8 mouse cellular contexts compared by ENCODE assay signal in the genomic region with DNA sequence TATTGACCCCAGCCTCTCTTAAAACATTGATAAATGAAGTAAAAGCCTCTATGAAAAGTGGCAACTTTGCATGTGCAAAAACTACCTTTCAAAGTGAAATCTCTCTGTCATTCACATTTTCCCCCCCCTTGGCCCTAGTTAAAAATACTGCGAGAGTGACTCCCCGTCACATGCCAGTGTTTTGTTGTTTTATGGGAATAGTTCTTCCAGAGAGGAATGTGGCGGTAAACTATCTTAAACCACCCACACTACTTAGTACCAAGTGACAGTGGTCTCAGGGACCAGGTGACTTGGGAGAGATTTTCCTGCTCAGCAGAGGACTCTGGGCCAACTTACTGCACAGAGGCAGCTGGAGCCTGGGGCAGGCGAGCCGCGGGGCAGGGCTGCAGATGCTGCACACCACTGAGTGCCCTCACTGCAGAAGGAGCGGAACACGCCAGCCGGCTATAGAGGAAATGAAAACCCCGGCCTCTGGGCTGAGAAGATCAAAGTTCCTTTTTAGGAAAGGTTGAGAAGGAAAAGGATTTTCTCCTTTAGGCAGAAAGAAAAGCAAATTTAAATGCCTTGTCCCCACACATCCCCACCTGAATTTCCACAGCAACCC. TPM values are rescaled to one million over a fixed set of nuclear protein-coding genes. Genes with fewer than 3 reads are reported as not detected.
DNase-seq lines count a peak whose midpoint lies in the region; ATAC-seq and TF ChIP-seq lines count a peak whose summit lies in the region.

No protein-coding gene starts in this region.

- WGBS in kidney, embryonic 15.5 days: 15% methylated on average over 10 of the region's 10 CpGs
- 86% methylated on average over 10 of the region's 10 CpGs for WGBS in cerebellum, adult 2 months

- peak; percentile 38 for ATAC-seq in kidney, embryonic 15.5 days (replicated peaks; ENCODE audit: low FRiP score)
- ATAC-seq in megakaryocyte, adult 5-6 weeks (ENCODE audit: poor library complexity, severe bottlenecking): peak; percentile 86

- H3K9me3 ChIP-seq in kidney, embryonic 15.5 days (replicated peaks): no peaks in the 10 kb centered on the region

- no peak overlapping the region for H3K4me3 ChIP-seq in kidney, embryonic 15.5 days (replicated peaks)
- no peak overlapping the region for H3K4me3 ChIP-seq in cerebellum, adult 2 months (replicated peaks; ENCODE audit: insufficient read depth, low read depth, low read length)

- H3K4me1 ChIP-seq in kidney, embryonic 15.5 days: peaks cover 70% of the 10 kb centered on the region
- peaks cover 11% of the 10 kb centered on the region for H3K4me1 ChIP-seq in cerebellum, adult 2 months (ENCODE audit: control insufficient read depth, insufficient read depth, low read length)

- no peak for TF ChIP-seq CTCF in cerebellum, adult 2 months (IDR thresholded peaks at IDR 0.05; ENCODE audit: borderline replicate concordance, insufficient read depth, low read depth, low read length)

- no peaks in the 10 kb centered on the region for H3K27me3 ChIP-seq in kidney, embryonic 15.5 days
- H3K27me3 ChIP-seq in cerebellum, adult 2 months (ENCODE audit: control insufficient read depth, insufficient read depth, low read length): no peaks in the 10 kb centered on the region

- H3K36me3 ChIP-seq in kidney, embryonic 15.5 days: no peaks in the 10 kb centered on the region

- peak overlapping the region; percentile 46 for H3K4me2 ChIP-seq in kidney, embryonic 15.5 days

- peak overlapping the region; percentile 89 for H3K27ac ChIP-seq in kidney, embryonic 15.5 days
- H3K27ac ChIP-seq in cerebellum, adult 2 months (ENCODE audit: insufficient read depth, low read length): no peak overlapping the region

- no peak for TF ChIP-seq POLR2A in cerebellum, adult 2 months (IDR thresholded peaks at IDR 0.05; ENCODE audit: borderline replicate concordance, insufficient read depth, low read length)

- DNase-seq in kidney, adult 18-20 months: peak; percentile 33
- DNase-seq in kidney, adult 11 months: no peak
- peak; percentile 35 to 60 for DNase-seq in heart, adult 18-20 months
- no peak for DNase-seq in layer of hippocampus, postnatal 36 days
- no peak for DNase-seq in cerebellum, adult 2 months
- no peak for DNase-seq in left cerebral cortex, adult 8-10 months (ENCODE audit: low spot score in 2 of 2)

- 0 out of 2 replicates have a peak overlapping the region, but pooled peaks have one; percentile 5 for H3K9ac ChIP-seq in kidney, embryonic 15.5 days

RNA-seq across cellular contexts. Expression of a gene that starts 50.9 kb away (rescaled TPM):
- total RNA-seq in heart, adult 18-20 months (2021): 10 to 100 TPM; 21.2 to 22.6 TPM
- 52.3 and 61.1 TPM in 2 replicates for polyA plus RNA-seq in kidney, embryonic 15.5 days (2015; fragmentation: Nextera tagmentation; extraction: Ambion mirVana)
- 7.7 and 7.8 TPM in 2 replicates for total RNA-seq in megakaryocyte, adult 5-6 weeks (2015)
- total RNA-seq in megakaryocyte, adult 5-6 weeks (2017): 10.7 and 12.3 TPM in 2 replicates
- 10 to 100 TPM; 43.6 to 44.0 TPM for total RNA-seq in layer of hippocampus, postnatal 36 days (2021)
- 48.5 and 52.5 TPM in 2 replicates for polyA plus RNA-seq in cerebellum, adult 2 months (2012; rRNA removed)
- total RNA-seq in left cerebral cortex, adult 8-10 months (2022): 10 to 100 TPM; 51.7 to 61.3 (median 59.2) TPM

RNA-seq across cellular contexts. Expression of a gene that starts 55.2 kb away (rescaled TPM):
- 10 to 100 TPM; 37.8 to 45.1 TPM for total RNA-seq in heart, adult 18-20 months (2021)
- 33.2 and 36.2 TPM in 2 replicates for polyA plus RNA-seq in kidney, embryonic 15.5 days (2015; fragmentation: Nextera tagmentation; extraction: Ambion mirVana)
- total RNA-seq in megakaryocyte, adult 5-6 weeks (2015): 11.5 and 14.6 TPM in 2 replicates
- 14.8 and 16.7 TPM in 2 replicates for total RNA-seq in megakaryocyte, adult 5-6 weeks (2017)
- total RNA-seq in layer of hippocampus, postnatal 36 days (2021): 10 to 100 TPM; 49.3 to 52.2 TPM
- 60.3 and 72.7 TPM in 2 replicates for polyA plus RNA-seq in cerebellum, adult 2 months (2012; rRNA removed)
- 10 to 100 TPM; 55.8 to 62.6 (median 58.1) TPM for total RNA-seq in left cerebral cortex, adult 8-10 months (2022)

Comparison
In these comparisons a context has a peak if more than half of its experiments do, and no peak if none do; other contexts are left out.
1. DNase-seq: peak in kidney, adult 18-20 months (single experiment) and heart, adult 18-20 months (2 of 2); none in kidney, adult 11 months (single experiment), layer of hippocampus, postnatal 36 days (0 of 2), cerebellum, adult 2 months (0 of 2) and left cerebral cortex, adult 8-10 months (0 of 2).